Mouse (Mus musculus) CD4-positive, CD25-positive, alpha-beta regulatory T cell, adult 4 months (primary cell): ENCODE data around the gene 1700061G19Rik. TPM values are rescaled to one million over a fixed set of nuclear protein-coding genes. Genes with fewer than 3 reads are reported as not detected.

ENCODE experiments used
- ATAC-seq: one replicate; pipeline ENCODE4 v1.8.0; 2017
- polyA plus RNA-seq, 2 experiments: library from polyadenylated mRNA; unstranded; fragments of 100-300 nt; shearing (Covaris generic); gene quantifications; one replicate each; pipeline ENCODE4 v1.2.1; 2017

The 1700061G19Rik gene
- polyA plus RNA-seq, 2 experiments from 2014 or later = 0.31 TPM; not detected in 1

- no peak for ATAC-seq
Measured at GRCm38 (mm10) chr17:56929530-56929929, 54.3 kb downstream of the 1700061G19Rik start.

GRCm38 (mm10) chr17:56930026-56930425, 54.7 kb downstream of the 1700061G19Rik start:
- ATAC-seq = no peak

- ATAC-seq = no peak
Measured at GRCm38 (mm10) chr17:56933395-56933794, 58.1 kb downstream of the 1700061G19Rik start.

GRCm38 (mm10) chr17:56934545-56935330, 59.5 kb downstream of the 1700061G19Rik start:
- ATAC-seq = no peak

GRCm38 (mm10) chr17:56935363-56936131, 60.3 kb downstream of the 1700061G19Rik start, which contains the start of gene Mllt1:
TSS of gene Mllt1 (minus strand) at chr17:56935415.
- peak; percentile 98 for ATAC-seq

- no peak for ATAC-seq
Measured at GRCm38 (mm10) chr17:56936731-56937130, 61.5 kb downstream of the 1700061G19Rik start.

Other genes with a start within 250 kb of the 1700061G19Rik start
- gene Lonp1, start 248.6 kb upstream of the 1700061G19Rik start, polyA plus RNA-seq = 1 to 10 TPM; 4.5 to 8.0 TPM
- gene Catsperd, start 247.3 kb upstream of the 1700061G19Rik start, polyA plus RNA-seq = 1 to 10 TPM; 2.6 to 3.5 TPM
- gene Ranbp3, start 202.2 kb upstream of the 1700061G19Rik start, polyA plus RNA-seq = 10 to 100 TPM; 55.5 to 79.5 TPM
- gene Ndufa11, start 157.7 kb upstream of the 1700061G19Rik start, polyA plus RNA-seq = 100 to 1,000 TPM; 225 to 227 TPM
- gene Vmac, start 157.5 kb upstream of the 1700061G19Rik start, polyA plus RNA-seq = 1 to 10 TPM; 5.8 to 8.2 TPM
- not detected for gene Nrtn, start 117.9 kb upstream of the 1700061G19Rik start, polyA plus RNA-seq
- gene Dus3l, start 110.7 kb upstream of the 1700061G19Rik start, polyA plus RNA-seq = 10 to 100 TPM; 30.3 to 41.2 TPM
- 1 to 10 TPM in 1 of 2 experiments, under 1 TPM in 1; 0.24 to 1.1 TPM for gene Prr22, start 105.2 kb upstream of the 1700061G19Rik start, polyA plus RNA-seq
- 1 to 10 TPM; 1.2 to 2.1 TPM for gene Rfx2, start 44.5 kb upstream of the 1700061G19Rik start, polyA plus RNA-seq
- gene Acsbg2, start 1.0 kb upstream of the 1700061G19Rik start, polyA plus RNA-seq = under 1 TPM in 1 of 2 experiments, not detected in 1; 0.12 TPM
- gene Mllt1, start 59.9 kb downstream of the 1700061G19Rik start, polyA plus RNA-seq = 1 to 10 TPM; 4.5 to 7.0 TPM
- gene Acer1, start 106.6 kb downstream of the 1700061G19Rik start, polyA plus RNA-seq = under 1 TPM in 1 of 2 experiments, not detected in 1; 0.16 TPM
- gene Clpp, start 114.8 kb downstream of the 1700061G19Rik start, polyA plus RNA-seq = 100 to 1,000 TPM; 108 to 110 TPM
- gene Alkbh7, start 121.9 kb downstream of the 1700061G19Rik start, polyA plus RNA-seq = 10 to 100 TPM; 21.6 to 25.1 TPM
- not detected for gene Pspn, start 124.5 kb downstream of the 1700061G19Rik start, polyA plus RNA-seq
- 100 to 1,000 TPM in 1 of 2 experiments, 10 to 100 TPM in 1; 72.1 to 102 TPM for gene Gtf2f1, start 135.8 kb downstream of the 1700061G19Rik start, polyA plus RNA-seq
- 1 to 10 TPM in 1 of 2 experiments, not detected in 1; 1.5 TPM for gene Gm17949, start 136.0 kb downstream of the 1700061G19Rik start, polyA plus RNA-seq
- 10 to 100 TPM; 16.0 to 29.4 TPM for gene Khsrp, start 156.0 kb downstream of the 1700061G19Rik start, polyA plus RNA-seq
- not detected for gene Slc25a41, start 166.2 kb downstream of the 1700061G19Rik start, polyA plus RNA-seq
- gene Crb3, start 183.6 kb downstream of the 1700061G19Rik start, polyA plus RNA-seq = 1 to 10 TPM; 2.1 to 2.9 TPM
- gene Slc25a23, start 184.4 kb downstream of the 1700061G19Rik start, polyA plus RNA-seq = 1 to 10 TPM; 2.3 to 3.4 TPM
- 100 to 1,000 TPM; 215 to 337 TPM for gene Dennd1c, start 203.0 kb downstream of the 1700061G19Rik start, polyA plus RNA-seq
- gene Tubb4a, start 212.3 kb downstream of the 1700061G19Rik start, polyA plus RNA-seq = 1 to 10 TPM; 4.3 to 7.8 TPM
- 10 to 100 TPM in 1 of 2 experiments, 1 to 10 TPM in 1; 8.2 to 11.9 TPM for gene Tnfsf9, start 229.8 kb downstream of the 1700061G19Rik start, polyA plus RNA-seq